Comparison of ENCODE assay signal across 9 mouse cellular contexts in genomic region chr19:36818141-36818885, GRCm38 (mm10). TPM values are rescaled to one million over a fixed set of nuclear protein-coding genes. Genes with fewer than 3 reads are reported as not detected.
DNase-seq lines count a peak whose midpoint lies in the region; ATAC-seq and TF ChIP-seq lines count a peak whose summit lies in the region.
"Had no signal": no experiment of that assay in that cellular context is flagged by ENCODE, and none has a peak within 500 bp of the region (broad histone marks: within the 10 kb centered on the region; RNA-seq: fewer than 3 reads in every experiment).

No protein-coding gene starts in this region.

- no peaks in the 10 kb centered on the region for H3K36me3 ChIP-seq in heart, postnatal 0 days (replicated peaks; ENCODE audit: control insufficient read depth, insufficient read depth, low read length)
- no peaks in the 10 kb centered on the region for H3K36me3 ChIP-seq in limb, embryonic 14.5 days (ENCODE audit: control insufficient read depth, insufficient read depth, low read length)
- H3K36me3 ChIP-seq in neural tube, embryonic 11.5 days (ENCODE audit: control insufficient read depth, insufficient read depth, low read length) = no peaks in the 10 kb centered on the region

- H3K9ac ChIP-seq in heart, postnatal 0 days (replicated peaks; ENCODE audit: low read depth, low read length) = peak overlapping the region; percentile 71
- H3K9ac ChIP-seq in limb, embryonic 14.5 days (ENCODE audit: low read depth, low read length, severe bottlenecking) = peak overlapping the region; percentile 50
- H3K9ac ChIP-seq in neural tube, embryonic 11.5 days (ENCODE audit: low read length) = peak overlapping the region; percentile 47

- peak; percentile 75 for ATAC-seq in heart, postnatal 0 days (ENCODE audit: insufficient read depth, low read depth)
- no peak for ATAC-seq in limb, embryonic 14.5 days (ENCODE audit: low FRiP score, low read depth)
- peak; percentile 64 for ATAC-seq in neural tube, embryonic 11.5 days (ENCODE audit: insufficient read depth, low FRiP score, low TSS enrichment)

- no peak for TF ChIP-seq CTCF in left cerebral cortex, adult 2 months (IDR thresholded peaks at IDR 0.05)
- TF ChIP-seq CTCF in heart, postnatal 0 days (IDR thresholded peaks at IDR 0.05; ENCODE audit: low read depth) = no peak

- no peak overlapping the region for H3K27ac ChIP-seq in left cerebral cortex, adult 2 months
- peak overlapping the region; percentile 72 for H3K27ac ChIP-seq in heart, postnatal 0 days (ENCODE audit: low read depth)
- no peak overlapping the region; the same call in 1 of the 2 replicates for H3K27ac ChIP-seq in limb, embryonic 14.5 days (replicated peaks; ENCODE audit: low read depth, low read length)
- H3K27ac ChIP-seq in neural tube, embryonic 11.5 days (ENCODE audit: low read depth, low read length) = no peak overlapping the region
- H3K27ac ChIP-seq: macrophage had no signal

- H3K4me3 ChIP-seq in left cerebral cortex, adult 2 months = peak overlapping the region; percentile 35
- peak overlapping the region; percentile 53 for H3K4me3 ChIP-seq in heart, postnatal 0 days (ENCODE audit: low read depth, low read length)
- peak overlapping the region; percentile 27 for H3K4me3 ChIP-seq in limb, embryonic 14.5 days (replicated peaks; ENCODE audit: low read length)
- peak overlapping the region; percentile 39 for H3K4me3 ChIP-seq in neural tube, embryonic 11.5 days (ENCODE audit: low read depth, low read length)

- intact Hi-C loops in left cerebral cortex, adult 2 months (cut with DNase I) = loop anchor here (5.0 kb wide), 3 partner anchors 49 to 449 kb away; partner anchors contain the start of gene Ppp1r3c
- intact Hi-C loops in left cerebral cortex, postnatal 25 days (cut with DNase I) = no loop called here

- TF ChIP-seq EP300 in heart, postnatal 0 days (IDR thresholded peaks at IDR 0.05; ENCODE audit: low read depth) = no peak

- 5% methylated on average over 22 of the region's 22 CpGs for WGBS in heart, postnatal 0 days
- WGBS in limb, embryonic 14.5 days = 8% methylated on average over 22 of the region's 22 CpGs
- WGBS in neural tube, embryonic 11.5 days = 2% methylated on average over 22 of the region's 22 CpGs

- TF ChIP-seq POLR2A in limb, embryonic 14.5 days (IDR thresholded peaks at IDR 0.05; ENCODE audit: borderline replicate concordance, extremely low read depth, insufficient read depth, insufficient read length) = no peak

- no peak for DNase-seq in left cerebral cortex, adult 2 months (ENCODE audit: extremely low spot score in 1 of 2, low spot score in 2 of 2)
- no peak for DNase-seq in left cerebral cortex, postnatal 25 days (ENCODE audit: low spot score in 2 of 2)
- DNase-seq in embryo, embryonic 9.5 days (ENCODE audit: extremely low spot score) = peak; percentile 66
- peak; percentile 36 for DNase-seq in heart, postnatal 0 days (ENCODE audit: low spot score)
- peak; percentile 24 for DNase-seq in limb, embryonic 14.5 days (ENCODE audit: low spot score)
- peak; percentile 66 for DNase-seq in neural tube, embryonic 11.5 days (ENCODE audit: low spot score)
- DNase-seq in c-Kit-positive CD71-positive TER-119-positive erythroid progenitor cells, embryonic 14.5 days (ENCODE audit: low spot score) = no peak
- no peak for DNase-seq in layer of hippocampus, adult 18-20 months (ENCODE audit: low spot score in 2 of 2)

- H3K9me3 ChIP-seq in heart, postnatal 0 days (replicated peaks; ENCODE audit: control insufficient read depth, low read length) = no peaks in the 10 kb centered on the region
- no peaks in the 10 kb centered on the region for H3K9me3 ChIP-seq in limb, embryonic 14.5 days (ENCODE audit: control insufficient read depth, low read length)
- H3K9me3 ChIP-seq in neural tube, embryonic 11.5 days (ENCODE audit: control insufficient read depth, low read length) = no peaks in the 10 kb centered on the region

- H3K4me2 ChIP-seq in heart, postnatal 0 days (ENCODE audit: low read depth, low read length) = peak overlapping the region; percentile 87
- peak overlapping the region; percentile 54 for H3K4me2 ChIP-seq in limb, embryonic 14.5 days (replicated peaks; ENCODE audit: low read depth, low read length, severe bottlenecking)
- H3K4me2 ChIP-seq in neural tube, embryonic 11.5 days (ENCODE audit: low read depth) = peak overlapping the region; percentile 57

- H3K4me1 ChIP-seq in heart, postnatal 0 days (ENCODE audit: control insufficient read depth, insufficient read depth) = no peaks in the 10 kb centered on the region
- 0 out of 2 replicates have a peak, but pooled peaks cover 4% of the 10 kb centered on the region for H3K4me1 ChIP-seq in limb, embryonic 14.5 days (ENCODE audit: control insufficient read depth, insufficient read depth, low read length)
- no peaks in the 10 kb centered on the region for H3K4me1 ChIP-seq in neural tube, embryonic 11.5 days (ENCODE audit: control insufficient read depth, insufficient read depth, low read length)

- no peaks in the 10 kb centered on the region for H3K27me3 ChIP-seq in heart, postnatal 0 days (ENCODE audit: control insufficient read depth, insufficient read depth, low read length)
- no peaks in the 10 kb centered on the region for H3K27me3 ChIP-seq in limb, embryonic 14.5 days (ENCODE audit: control insufficient read depth, insufficient read depth, low read length)
- no peaks in the 10 kb centered on the region for H3K27me3 ChIP-seq in neural tube, embryonic 11.5 days (ENCODE audit: control insufficient read depth, insufficient read depth, low read length)

RNA-seq across cellular contexts. Expression of gene Tnks2, which starts 15.7 kb away (rescaled TPM):
- total RNA-seq in left cerebral cortex, adult 2 months (2021) = 100 to 1,000 TPM; 109 to 124 TPM
- total RNA-seq in left cerebral cortex, postnatal 25 days (2021) = 100 to 1,000 TPM; 121 to 130 TPM
- 84.8 and 127 TPM in 2 replicates for total RNA-seq in heart, postnatal 0 days (2014; rRNA removed; ENCODE audit: low replicate concordance)
- polyA plus RNA-seq in heart, postnatal 0 days (2015; fragmentation: Nextera tagmentation; extraction: Ambion mirVana) = 17.1 and 19.8 TPM in 2 replicates
- polyA plus RNA-seq in limb, embryonic 14.5 days (2012; rRNA removed) = 82.2 and 82.9 TPM in 2 replicates
- 74.9 and 81.3 TPM in 2 replicates for polyA plus RNA-seq in limb, embryonic 14.5 days (2014; fragmentation: Nextera tagmentation; extraction: Ambion mirVana)
- polyA plus RNA-seq in neural tube, embryonic 11.5 days (2014; fragmentation: Nextera tagmentation; extraction: Ambion mirVana) = 92.6 and 97.0 TPM in 2 replicates
- 100 to 1,000 TPM; 116 TPM for total RNA-seq in layer of hippocampus, adult 18-20 months (2021)

Comparison
In these comparisons a context has a peak if more than half of its experiments do, and no peak if none do; other contexts are left out.
1. DNase-seq: peak in embryo, embryonic 9.5 days (single experiment), heart, postnatal 0 days (single experiment), limb, embryonic 14.5 days (single experiment) and neural tube, embryonic 11.5 days (single experiment); none in left cerebral cortex, adult 2 months (0 of 2), left cerebral cortex, postnatal 25 days (0 of 2), c-Kit-positive CD71-positive TER-119-positive erythroid progenitor cells, embryonic 14.5 days (single experiment) and layer of hippocampus, adult 18-20 months (0 of 2).
2. Peak in every context shown above with its lines, with median percentiles within 50 percentile points of each other: H3K4me3 ChIP-seq, H3K4me2 ChIP-seq and H3K9ac ChIP-seq.